Mouse (Mus musculus) kidney, embryonic 16.5 days (tissue): ENCODE data around the gene Mog. TPM values are rescaled to one million over a fixed set of nuclear protein-coding genes. Genes with fewer than 3 reads are reported as not detected.

Source experiments
- ATAC-seq: fragments of 200-750 bp; cut with Nextera tagmentation; 2 replicates; pipeline ENCODE4 v1.8.0; 2017; ENCODE audit warnings: moderate TSS enrichment; ENCODE audit not compliant: low FRiP score, low TSS enrichment
- H3K27ac ChIP-seq: fragments of 300-500 bp; sonication (generic); 2 replicates; pipeline ENCODE4 v1.5.1; 2014; ENCODE audit warnings: low read length
- H3K27me3 ChIP-seq: fragments of 300-500 bp; sonication (generic); 2 replicates; pipeline ENCODE4 v1.6.1; 2014; ENCODE audit warnings: low read length, control low read depth, mixed read lengths; ENCODE audit not compliant: insufficient read depth
- H3K36me3 ChIP-seq: fragments of 300-500 bp; sonication (generic); 2 replicates; pipeline ENCODE4 v1.6.1; 2014; ENCODE audit warnings: low read length, control low read depth, mixed read lengths; ENCODE audit not compliant: insufficient read depth
- H3K4me1 ChIP-seq: fragments of 300-500 bp; sonication (generic); 2 replicates; pipeline ENCODE4 v1.6.1; 2014; ENCODE audit warnings: low read length, control low read depth, mixed read lengths; ENCODE audit not compliant: insufficient read depth
- H3K4me2 ChIP-seq: fragments of 300-500 bp; sonication (generic); replicated peaks from 2 replicates; pipeline ENCODE4 v1.6.1; 2014; ENCODE audit warnings: low read depth, low read length
- H3K4me3 ChIP-seq: fragments of 300-500 bp; sonication (generic); 2 replicates; pipeline ENCODE4 v1.5.1; 2014; ENCODE audit warnings: mild to moderate bottlenecking, low read length
- H3K9ac ChIP-seq: fragments of 300-500 bp; sonication (generic); replicated peaks from 2 replicates; pipeline ENCODE4 v1.6.1; 2014; ENCODE audit warnings: low read length
- H3K9me3 ChIP-seq: fragments of 300-500 bp; sonication (generic); 2 replicates; pipeline ENCODE4 v1.6.1; 2016; ENCODE audit warnings: low read length, control low read depth
- WGBS: fragments of 180-500 bp; shearing (Covaris S2); extraction: QIAGEN DNeasy Blood & Tissue Kit; methylation state at CpG from one replicate; pipeline ENCODE4 v1.1.7; 2014; 5-methylcytosine and 5-hydroxymethylcytosine counted together
- polyA plus RNA-seq: library from polyadenylated mRNA; unstranded; fragments of >200 nt; fragmentation: Nextera tagmentation; extraction: Ambion mirVana; gene quantifications from 2 replicates; pipeline ENCODE4 v1.2.1, GENCODE M21; 2015

Mog gene
- polyA plus RNA-seq, result 0.09 and 0.13 TPM in 2 replicates

GRCm38 (mm10) chr17:37022628-37023576 is at the start of gene Mog:
Gene Mog, minus strand, starts transcription at chr17:37023398.
- 78% methylated on average over 9 of the region's 9 CpGs for WGBS
- H3K9me3 ChIP-seq, result no peaks in the 10 kb centered on the region
- H3K4me2 ChIP-seq, result no peak within 1 kb of the TSS
- no peak within 1 kb of the TSS for H3K27ac ChIP-seq
- H3K27me3 ChIP-seq, result no peaks in the 10 kb centered on the region
- no peak for ATAC-seq
- no peak within 1 kb of the TSS for H3K4me3 ChIP-seq
- H3K9ac ChIP-seq, result no peak within 1 kb of the TSS
- no peaks in the 10 kb centered on the region for H3K36me3 ChIP-seq
- H3K4me1 ChIP-seq, result no peaks in the 10 kb centered on the region

DNA sequence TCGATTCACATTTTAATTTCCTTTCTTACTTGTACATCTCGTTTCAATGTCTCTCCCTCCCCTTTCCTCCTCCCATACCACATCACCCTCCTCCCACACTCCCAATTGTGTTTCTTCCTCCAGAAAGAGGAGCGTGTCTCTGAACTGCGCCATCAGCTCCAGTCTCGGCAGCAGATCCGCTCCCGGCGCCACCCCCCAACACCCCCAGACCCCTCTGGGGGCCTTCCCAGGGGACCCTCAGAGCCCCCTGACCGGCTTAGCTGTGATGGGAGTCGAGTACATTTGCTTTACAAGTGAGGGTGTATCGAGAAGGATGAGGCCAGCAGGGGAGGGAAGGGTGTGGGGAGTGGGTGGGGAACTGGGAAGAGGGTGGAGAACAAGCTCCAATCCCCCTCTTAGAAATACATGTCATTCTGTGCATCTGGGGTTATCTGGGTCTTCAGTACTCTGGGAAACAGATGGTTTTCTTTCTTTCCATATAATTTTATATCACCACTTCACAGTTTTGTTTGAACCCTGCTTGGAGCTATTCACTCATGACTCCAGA is 49.6 kb upstream of the Mog start:
- Histone ChIP-seq H3K4me1 (no peaks in the 10 kb centered on the region), H3K4me3 (no peak overlapping the region), H3K9me3 (no peaks in the 10 kb centered on the region), H3K27me3 (no peaks in the 10 kb centered on the region), H3K27ac (no peak overlapping the region), H3K36me3 (peaks cover 53% of the 10 kb centered on the region), H3K4me2 (no peak overlapping the region), H3K9ac (no peak overlapping the region)
- WGBS, result 65% methylated on average over 11 of the region's 11 CpGs
- no peak for ATAC-seq

GRCm38 (mm10) chr17:37072080-37072729 is 49.0 kb upstream of the Mog start:
- ATAC-seq, result no peak
- Histone ChIP-seq H3K4me2 (no peak overlapping the region), H3K9ac (no peak overlapping the region), H3K27me3 (no peaks in the 10 kb centered on the region), H3K4me3 (no peak overlapping the region), H3K9me3 (no peaks in the 10 kb centered on the region), H3K4me1 (no peaks in the 10 kb centered on the region), H3K27ac (no peak overlapping the region), H3K36me3 (peaks cover 59% of the 10 kb centered on the region)
- WGBS, result 86% methylated on average over 12 of the region's 12 CpGs

DNA sequence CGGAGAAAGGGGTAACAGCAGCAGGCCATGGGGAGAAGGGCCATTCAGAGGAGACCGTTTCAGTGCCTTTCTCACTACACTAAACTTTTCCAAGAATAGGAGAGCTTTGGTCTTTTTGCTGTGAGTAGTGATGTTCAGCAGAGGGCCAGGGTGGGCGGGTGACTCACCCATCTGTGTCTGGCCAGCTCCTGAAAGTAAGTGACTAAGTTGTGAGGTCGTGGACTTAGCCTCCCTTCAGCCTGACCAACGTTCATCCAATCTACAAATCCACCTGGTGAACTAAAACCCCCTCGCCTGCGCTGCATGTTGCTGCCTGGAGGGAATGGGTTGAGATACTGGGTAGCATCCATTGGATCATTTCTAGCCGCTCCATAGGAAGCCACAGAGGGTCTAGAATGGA is 46.9 kb upstream of the Mog start:
- Histone ChIP-seq H3K9ac (no peak overlapping the region), H3K4me3 (no peak overlapping the region), H3K4me2 (no peak overlapping the region), H3K36me3 (peaks cover 66% of the 10 kb centered on the region), H3K27me3 (no peaks in the 10 kb centered on the region), H3K9me3 (no peaks in the 10 kb centered on the region), H3K4me1 (no peaks in the 10 kb centered on the region), H3K27ac (no peak overlapping the region)
- WGBS, result 85% methylated on average over 8 of the region's 8 CpGs
- no peak for ATAC-seq

DNA sequence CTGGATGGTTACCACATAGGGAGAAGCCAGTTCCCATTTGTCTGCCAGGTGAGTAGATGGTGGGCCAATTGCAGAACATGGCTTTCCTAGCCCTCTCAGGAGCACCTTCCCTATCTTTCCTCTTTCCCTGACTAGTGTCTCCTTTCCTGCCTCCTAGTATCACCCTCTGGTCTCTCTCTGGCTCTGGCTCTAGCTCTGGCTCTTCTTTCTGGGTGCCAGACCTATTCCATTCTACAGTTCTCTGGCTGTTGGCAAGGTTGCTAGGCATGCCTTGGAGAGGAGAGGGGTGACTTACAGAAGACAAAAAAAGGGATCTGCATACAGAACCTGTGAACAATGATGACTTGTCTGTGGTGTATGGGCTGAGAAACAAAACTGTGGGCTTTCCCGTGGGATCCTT is 44.7 kb upstream of the Mog start:
- Histone ChIP-seq H3K36me3 (peaks cover 73% of the 10 kb centered on the region), H3K4me3 (no peak overlapping the region), H3K9me3 (no peaks in the 10 kb centered on the region), H3K4me2 (no peak overlapping the region), H3K4me1 (no peaks in the 10 kb centered on the region), H3K9ac (no peak overlapping the region), H3K27ac (no peak overlapping the region), H3K27me3 (no peaks in the 10 kb centered on the region)
- WGBS, result 84% methylated on average over 1 of the region's 1 CpGs
- ATAC-seq, result no peak

DNA sequence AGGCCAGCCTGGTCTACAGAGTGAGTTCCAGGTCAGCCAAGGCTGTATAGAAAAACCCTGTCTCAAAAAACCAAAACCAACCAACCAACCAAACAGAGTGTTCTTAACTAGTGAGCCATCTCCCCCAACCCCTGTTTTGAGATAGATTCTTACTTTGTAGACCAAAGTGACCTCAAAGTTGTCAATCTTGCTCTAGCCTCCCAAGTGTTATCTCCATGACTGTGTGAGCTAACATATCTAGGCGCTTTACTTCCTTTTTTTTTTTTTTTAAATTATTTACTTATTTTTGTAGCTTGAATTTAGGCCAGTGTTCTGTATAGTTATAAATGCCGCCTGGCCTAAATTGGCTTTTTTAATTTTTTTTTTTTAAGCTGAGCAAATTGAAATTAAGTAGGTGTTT is 42.8 kb upstream of the Mog start:
- Histone ChIP-seq H3K4me3 (no peak overlapping the region), H3K27me3 (no peaks in the 10 kb centered on the region), H3K36me3 (peaks cover 78% of the 10 kb centered on the region), H3K4me2 (no peak overlapping the region), H3K4me1 (no peaks in the 10 kb centered on the region), H3K9ac (no peak overlapping the region), H3K27ac (no peak overlapping the region), H3K9me3 (no peaks in the 10 kb centered on the region)
- 92% methylated on average over 2 of the region's 2 CpGs for WGBS
- no peak for ATAC-seq

GRCm38 (mm10) chr17:37063686-37064495 is 40.7 kb upstream of the Mog start:
- Histone ChIP-seq H3K27ac (no peak overlapping the region), H3K4me3 (no peak overlapping the region), H3K4me1 (no peaks in the 10 kb centered on the region), H3K9me3 (no peaks in the 10 kb centered on the region), H3K36me3 (peaks cover 64% of the 10 kb centered on the region), H3K27me3 (no peaks in the 10 kb centered on the region), H3K4me2 (no peak overlapping the region), H3K9ac (no peak overlapping the region)
- no peak for ATAC-seq
- WGBS, result 87% methylated on average over 11 of the region's 11 CpGs

DNA sequence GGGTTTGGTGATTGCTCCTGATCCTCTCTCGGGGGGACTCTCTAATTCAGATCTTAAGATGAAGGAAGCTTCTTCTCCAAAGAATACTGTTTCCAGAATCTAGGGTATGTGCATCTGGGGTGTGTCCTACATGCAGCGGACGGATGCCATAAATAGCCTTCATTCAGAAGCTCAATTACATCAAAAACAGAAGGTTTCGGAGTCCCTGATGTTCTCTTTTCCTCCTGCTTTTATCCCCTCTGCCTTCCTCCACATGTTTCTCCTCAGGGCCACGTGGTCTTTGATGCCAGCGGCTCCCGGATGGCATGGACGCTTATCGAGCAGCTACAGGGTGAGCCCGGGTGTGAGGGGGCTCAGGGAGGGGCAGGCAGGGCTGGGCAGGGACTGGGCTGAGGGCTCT is 39.9 kb upstream of the Mog start:
- Histone ChIP-seq H3K27me3 (no peaks in the 10 kb centered on the region), H3K9ac (no peak overlapping the region), H3K4me3 (no peak overlapping the region), H3K4me2 (no peak overlapping the region), H3K4me1 (no peaks in the 10 kb centered on the region), H3K36me3 (peaks cover 59% of the 10 kb centered on the region), H3K9me3 (no peaks in the 10 kb centered on the region), H3K27ac (no peak overlapping the region)
- WGBS, result 81% methylated on average over 10 of the region's 10 CpGs
- ATAC-seq, result no peak

- no peaks in the 10 kb centered on the region for H3K27me3 ChIP-seq
- no peak for ATAC-seq
- no peak overlapping the region for H3K9ac ChIP-seq
- H3K27ac ChIP-seq, result no peak overlapping the region
- 90% methylated on average over 10 of the region's 10 CpGs for WGBS
- H3K9me3 ChIP-seq, result no peaks in the 10 kb centered on the region
- peaks cover 50% of the 10 kb centered on the region for H3K36me3 ChIP-seq
- H3K4me1 ChIP-seq, result no peaks in the 10 kb centered on the region
- H3K4me2 ChIP-seq, result no peak overlapping the region
- no peak overlapping the region for H3K4me3 ChIP-seq
Measured at GRCm38 (mm10) chr17:37062101-37062641, 39.0 kb upstream of the Mog start.
